Mouse (Mus musculus) cerebellum, adult (tissue): ENCODE data around the gene Flt3.
A peak's percentile ranks its signal among the peaks of the same experiment; 100 is the strongest.

Experiments used
- ATAC-seq: cut with Nextera tagmentation; 2 replicates; pipeline ENCODE4 v1.9.2; 2017; ENCODE audit warnings: mild to moderate bottlenecking, moderate library complexity, mixed read lengths; ENCODE audit not compliant: insufficient number of reproducible peaks, low FRiP score, low TSS enrichment

Flt3 gene

DNA sequence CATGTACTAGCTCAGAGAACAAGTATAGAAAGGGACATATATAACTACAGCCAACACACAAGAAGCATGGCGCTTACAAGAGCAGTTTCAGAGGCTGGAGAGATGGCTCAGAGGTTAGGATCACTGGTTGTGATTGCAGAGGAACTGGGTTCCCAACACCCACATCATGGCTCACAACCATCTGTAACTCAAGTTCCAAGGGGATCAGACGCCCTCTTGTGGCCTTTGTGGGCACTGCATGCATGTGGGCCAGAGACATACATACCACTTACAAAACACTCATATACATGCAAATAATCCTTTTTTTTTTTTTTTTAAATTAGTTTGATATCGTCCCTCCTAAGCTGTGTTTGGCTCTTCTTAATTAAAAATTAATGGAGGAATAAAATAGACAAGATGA lies 42.8 kb downstream of the Flt3 start:
- ATAC-seq: no peak

DNA sequence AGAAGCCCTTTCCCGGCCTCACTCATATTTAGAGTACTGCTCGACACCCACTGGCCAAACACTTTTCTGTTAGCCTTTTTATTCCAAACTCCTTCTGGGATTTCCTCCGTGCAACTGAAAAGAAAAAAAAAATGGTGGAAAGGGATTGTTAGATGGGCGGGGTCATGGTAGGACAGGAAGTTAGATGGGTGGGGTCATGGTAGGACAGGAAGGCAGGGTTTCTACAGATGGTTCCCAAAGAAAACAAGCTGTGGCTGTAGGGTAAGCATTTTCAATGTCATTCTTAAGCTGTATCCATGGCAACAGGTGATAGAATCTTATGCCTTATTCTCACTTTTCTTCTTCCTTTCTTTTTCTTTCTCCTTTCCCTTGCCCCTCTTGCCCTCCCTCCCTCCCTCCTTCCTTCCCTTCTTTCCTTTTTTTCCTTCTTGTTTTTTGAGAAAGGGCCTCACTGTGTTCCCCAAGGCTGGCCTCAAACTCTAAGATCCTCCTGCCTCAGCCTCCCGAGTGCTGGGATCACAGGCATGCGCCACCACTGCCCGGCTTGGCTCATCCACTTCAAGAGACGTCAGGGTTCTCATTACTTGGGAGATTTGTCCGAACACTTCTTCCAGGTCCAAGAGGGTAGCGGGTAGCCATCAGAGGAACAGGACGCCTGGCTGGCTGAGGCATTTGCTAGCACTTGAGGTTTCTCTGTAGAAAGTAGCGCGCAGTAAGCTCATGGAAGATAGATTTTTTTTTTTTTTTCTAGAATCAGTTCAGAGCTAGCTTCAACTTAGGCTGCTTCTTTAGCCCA lies 43.8 kb downstream of the Flt3 start:
- no peak for ATAC-seq

DNA sequence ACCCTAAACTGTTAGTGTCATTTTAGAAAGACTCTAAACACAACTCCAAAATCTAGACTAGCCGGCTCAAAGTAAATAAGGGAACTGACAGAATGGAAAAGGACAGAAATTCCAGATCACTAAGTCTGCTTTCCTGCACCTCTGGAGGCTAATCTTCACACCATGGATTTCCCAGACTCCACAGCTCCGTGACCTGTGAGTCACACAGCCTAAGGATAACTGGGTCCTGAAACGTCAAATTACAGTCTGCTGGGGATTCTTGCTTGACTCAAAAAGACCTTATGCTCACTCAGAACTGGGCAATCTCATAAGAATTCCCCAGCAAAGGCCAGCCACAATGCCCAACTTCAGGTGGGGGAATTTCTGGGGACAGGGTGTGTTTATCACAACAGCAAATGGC lies 44.5 kb downstream of the Flt3 start:
- no peak for ATAC-seq

DNA sequence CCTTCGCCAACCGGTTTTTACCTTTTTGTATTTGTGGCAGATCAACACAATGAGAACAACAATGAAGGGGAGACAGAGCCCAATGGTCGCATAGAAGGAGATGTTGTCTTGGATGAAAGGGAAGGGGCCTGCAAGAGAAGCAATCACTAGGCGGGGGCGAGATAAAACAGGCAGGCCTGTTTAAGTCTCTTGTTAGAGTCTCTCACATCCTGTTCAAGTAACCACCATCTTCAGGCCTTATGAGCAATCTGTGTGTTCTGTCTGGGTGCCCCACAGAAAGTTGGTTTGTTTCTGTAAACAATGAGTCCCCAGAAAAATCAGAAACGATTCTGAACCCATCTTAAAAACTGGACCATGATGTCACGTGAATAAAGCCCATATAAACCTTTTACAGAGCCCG lies 45.3 kb downstream of the Flt3 start:
- ATAC-seq: no peak

DNA sequence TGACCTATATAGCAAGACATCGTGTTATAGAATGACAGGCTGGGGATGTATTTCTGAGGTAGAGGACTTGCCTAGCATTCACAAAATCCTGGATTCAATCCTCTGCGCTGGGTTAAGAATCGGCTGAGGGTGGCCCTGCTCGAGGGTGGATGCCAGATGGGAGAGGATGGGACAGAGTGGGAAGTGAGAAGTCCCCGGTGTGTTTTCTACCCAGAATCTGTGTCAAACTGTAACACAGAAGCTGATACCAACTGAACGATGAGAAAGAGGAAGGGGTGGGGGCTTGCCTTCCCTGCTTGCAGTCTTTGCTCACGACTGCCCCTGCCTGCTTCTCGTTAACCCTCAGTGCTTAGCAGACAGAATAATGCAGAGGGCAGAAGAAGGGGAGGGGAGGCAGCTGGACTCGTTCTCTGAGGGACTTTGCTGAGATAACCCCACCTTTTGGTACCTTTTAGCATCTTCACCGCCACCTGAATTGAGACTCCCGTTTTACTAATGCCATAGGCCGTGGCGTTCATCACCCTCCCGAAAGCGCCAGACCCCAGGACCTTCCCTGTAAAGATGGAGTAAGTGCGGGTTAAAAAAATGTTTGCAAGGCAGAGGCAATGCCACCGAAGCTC lies 46.0 kb downstream of the Flt3 start:
- ATAC-seq: no peak

DNA sequence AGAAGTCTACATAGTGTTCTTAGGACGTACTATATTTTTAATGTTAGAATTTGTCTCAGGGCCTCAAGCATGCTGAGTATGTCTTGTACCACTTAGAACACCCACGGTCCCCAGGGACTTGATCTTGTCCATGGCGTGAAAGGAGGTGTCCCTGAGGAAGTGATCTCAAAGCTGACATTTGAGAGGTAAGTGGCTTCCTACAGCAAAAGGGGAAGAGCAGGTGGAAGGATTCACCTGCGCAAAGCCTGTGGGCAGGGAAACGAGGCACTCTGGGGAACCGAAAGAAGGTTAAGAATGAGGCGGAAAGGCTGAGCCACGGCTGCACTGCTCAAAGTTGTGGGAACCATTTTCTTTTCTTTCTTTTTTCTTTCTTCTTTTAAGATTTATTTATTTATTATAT lies 48.4 kb downstream of the Flt3 start:
- ATAC-seq: no peak

DNA sequence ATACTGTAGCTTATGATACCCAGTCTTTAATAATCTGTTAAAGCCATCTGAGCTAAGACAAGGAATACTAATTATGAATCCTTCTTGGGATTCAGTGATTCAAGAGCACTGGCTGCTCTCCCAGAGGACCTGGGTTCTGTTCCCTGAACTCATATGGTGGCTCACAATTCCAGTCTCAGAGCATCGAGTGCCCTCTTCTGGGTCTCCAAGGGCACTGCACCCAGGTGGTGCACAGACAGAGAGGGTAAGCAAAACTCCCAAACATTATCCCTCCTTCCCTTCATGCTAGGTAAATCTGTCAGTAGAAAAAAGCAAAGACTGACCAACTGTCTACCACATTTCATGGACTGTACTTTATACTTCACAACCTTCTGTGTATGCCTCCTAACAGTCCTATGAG lies 54.3 kb downstream of the Flt3 start:
- ATAC-seq: no peak

DNA sequence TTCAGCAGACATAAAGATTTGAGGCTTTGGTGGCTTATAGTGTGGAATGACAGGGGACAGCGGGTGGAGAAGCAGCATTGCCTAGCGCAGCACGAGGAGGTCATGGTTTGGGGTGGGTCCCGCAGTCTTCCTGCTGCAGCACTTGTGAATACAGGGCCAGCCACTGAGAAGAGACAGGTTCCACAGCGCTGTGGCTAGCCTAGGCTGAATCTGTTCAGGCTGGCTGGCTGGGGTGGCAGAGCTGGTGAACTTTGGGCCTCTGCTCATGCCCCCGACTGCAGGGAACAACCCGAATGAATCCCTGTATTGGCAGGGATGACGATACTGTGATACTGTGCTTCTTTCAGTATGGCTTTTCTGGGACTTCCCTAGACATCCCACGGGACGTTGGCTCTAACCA lies 56.4 kb downstream of the Flt3 start:
- ATAC-seq: no peak

DNA sequence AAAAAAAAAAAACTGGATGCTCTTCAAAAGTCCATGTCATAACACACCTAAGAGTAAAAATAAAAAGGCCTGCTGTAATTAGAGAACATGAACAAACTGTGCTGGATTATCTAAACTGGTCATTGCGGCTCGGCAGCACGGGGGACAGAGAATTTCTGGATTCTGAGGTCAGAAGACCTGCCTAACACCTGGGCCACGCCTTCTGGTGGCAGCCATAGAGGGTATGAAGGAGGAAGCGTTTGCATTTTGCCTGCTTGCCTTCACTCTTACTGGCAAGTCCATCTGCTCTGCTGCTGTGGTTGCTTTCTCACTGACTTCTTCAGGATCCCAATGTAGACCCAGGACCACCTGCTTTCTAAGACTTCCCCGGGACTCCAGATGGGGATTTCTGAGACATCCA lies 57.4 kb downstream of the Flt3 start:
- no peak for ATAC-seq

DNA sequence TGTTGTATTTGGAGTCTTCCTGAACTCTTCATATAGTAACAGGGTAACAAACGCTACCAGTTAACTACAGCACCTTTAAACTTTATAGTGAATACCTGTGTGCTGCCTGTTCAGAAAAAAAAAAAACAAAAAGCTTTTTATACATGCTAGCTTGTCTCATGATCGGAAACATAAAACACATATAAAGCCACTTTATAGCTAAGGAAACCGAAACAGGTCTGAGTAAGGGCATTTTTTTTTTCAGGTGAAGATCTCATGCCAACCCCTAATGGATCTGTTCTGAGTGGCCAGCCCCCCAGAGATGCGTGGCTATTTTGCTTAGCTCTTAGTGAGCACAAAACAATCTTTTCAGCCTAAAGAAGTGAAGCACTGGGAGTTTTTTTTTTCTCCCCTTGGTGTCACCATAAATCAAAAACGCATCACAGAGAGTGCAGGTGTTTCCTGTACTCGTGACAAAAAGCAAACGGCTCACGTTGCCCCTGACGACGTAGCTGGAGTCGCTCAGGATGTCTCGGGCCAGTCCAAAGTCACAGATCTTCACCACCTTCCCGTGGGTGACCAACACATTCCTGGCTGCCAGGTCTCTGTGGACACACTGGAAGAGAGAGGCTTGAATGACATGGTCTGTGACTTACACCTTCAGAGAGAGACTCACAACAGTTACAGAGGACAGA lies 59.4 kb downstream of the Flt3 start:
- no peak for ATAC-seq

DNA sequence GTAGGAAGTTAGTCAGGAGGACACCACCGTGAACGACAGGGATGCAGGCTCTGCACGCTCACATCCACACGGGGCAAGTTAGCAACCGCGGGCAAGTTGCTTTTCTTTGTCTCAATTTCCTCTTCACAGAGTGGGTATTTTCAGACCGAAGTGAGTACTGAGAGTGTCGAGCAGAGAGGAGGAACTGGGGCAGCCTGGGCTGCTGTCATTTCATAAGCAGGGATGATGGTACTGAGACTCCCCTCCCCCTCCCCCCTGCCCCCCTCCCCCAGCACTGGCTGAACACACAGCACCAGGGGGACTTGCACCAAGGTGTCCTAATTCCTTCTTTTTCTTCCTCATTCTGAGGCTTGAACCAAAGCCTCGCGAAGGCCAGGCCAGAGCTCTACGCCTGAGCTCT lies 60.7 kb downstream of the Flt3 start:
- ATAC-seq: no peak

DNA sequence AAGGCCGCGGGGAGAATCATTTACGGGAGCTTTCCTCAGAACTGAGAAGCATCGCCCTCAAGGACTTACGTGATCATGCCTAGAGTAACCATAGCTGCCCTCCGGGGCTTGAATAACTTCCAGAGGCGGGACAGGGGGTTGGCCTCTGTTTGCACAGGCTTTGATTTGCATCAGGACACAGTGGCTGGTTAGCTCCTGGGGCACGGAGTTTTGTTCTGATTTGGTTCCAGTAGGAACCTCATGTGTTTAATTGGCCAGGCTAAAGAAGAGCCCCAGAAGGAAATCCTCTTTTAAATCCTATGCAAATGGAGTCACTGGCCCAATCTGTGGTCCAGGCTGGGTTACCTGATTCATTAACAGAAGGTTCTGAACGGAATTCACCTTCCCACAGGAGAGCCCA lies 61.3 kb downstream of the Flt3 start:
- no peak for ATAC-seq

DNA sequence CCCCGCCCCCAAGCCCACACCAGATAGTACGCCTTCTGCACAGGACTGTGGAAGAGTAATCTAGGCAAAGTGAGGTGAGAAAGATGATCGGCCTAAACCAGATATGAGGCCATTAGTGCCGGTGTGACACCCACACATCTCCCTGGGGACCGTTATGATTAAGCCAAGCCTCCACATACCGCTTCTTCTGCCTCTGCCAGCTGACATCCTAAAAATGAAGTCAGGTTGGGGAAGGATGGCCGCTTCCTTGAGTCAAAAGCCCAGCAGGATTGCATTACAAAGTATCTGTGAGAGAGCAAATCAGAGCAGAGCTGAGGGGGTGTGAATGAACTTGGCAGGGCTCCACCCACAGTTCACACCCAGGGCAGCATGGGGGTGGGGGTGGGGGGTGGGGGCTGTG lies 67.6 kb downstream of the Flt3 start:
- ATAC-seq: no peak

DNA sequence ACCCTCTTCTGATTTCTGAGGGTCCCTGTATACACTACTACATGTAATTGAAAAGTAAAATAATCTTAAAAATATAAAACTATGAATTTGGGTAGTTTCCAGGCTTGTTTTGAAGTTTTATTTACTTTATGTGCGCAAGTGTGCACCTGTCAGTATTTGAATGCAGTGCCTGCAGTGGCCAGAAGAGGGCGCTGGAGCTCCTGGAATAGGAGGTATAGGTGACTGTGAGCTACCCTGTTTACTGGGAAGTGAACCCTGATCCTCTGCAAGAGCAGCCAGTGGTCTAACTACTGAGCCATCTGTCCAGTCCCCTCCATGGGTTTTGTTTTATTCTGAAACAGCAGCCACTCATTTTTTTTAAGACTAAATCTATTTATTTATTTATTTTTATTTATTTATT lies 68.7 kb downstream of the Flt3 start:
- no peak for ATAC-seq

DNA sequence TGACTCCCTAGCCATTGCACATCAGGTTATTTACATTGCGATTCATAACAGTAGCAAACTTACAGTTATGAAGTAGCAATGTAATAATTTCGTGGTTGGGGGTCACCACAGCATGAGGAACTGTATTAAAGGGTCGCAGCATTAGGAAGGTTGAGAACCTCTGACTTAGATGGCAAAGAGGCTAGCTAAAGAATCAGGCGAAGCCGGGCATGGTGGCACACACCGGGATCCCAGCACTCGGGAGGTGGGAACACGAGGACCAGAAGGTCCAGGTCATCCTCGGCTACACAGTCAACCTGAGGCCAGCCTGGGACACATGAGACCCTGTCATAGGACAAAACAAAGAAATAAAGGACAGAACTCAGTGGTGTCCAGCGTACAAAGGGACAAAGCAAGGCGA lies 70.3 kb downstream of the Flt3 start:
- ATAC-seq: no peak

DNA sequence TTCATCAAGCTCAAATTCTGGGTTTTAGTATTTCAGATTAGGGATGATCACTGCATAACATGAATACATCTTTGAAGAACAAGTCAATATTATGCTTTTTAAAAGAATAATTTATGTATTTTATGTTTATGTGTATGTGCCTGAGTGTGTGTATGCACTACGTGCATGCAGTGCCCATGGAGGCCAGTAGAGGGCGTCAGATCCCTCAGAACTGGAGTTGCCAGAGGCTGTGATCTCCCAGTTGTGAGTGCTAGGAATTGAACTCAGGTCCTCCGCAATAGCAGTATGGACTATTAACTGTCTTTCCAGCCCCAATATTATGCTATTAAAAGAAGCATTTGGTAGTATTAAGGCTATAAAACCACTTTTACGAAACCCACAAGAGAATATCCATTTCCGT lies 72.7 kb downstream of the Flt3 start:
- no peak for ATAC-seq

DNA sequence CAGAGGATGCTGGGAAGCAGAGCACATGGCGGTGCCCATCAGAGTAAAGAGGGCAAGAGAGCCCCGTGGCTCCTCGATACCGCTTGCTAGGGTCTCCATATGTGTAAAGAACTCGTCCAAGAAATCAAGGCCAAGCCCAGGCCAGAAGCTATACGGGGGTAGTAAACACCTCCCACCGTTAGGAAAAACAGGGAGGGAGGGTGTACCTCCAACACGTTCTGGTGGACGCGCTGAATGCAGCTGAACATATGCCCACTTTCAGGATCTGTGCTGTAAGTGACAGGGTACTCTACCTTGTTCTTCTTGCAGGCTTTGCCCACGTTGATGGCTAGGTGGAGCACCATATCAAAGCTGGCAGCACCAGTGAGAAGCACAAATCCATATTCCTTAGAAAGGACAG lies 74.4 kb downstream of the Flt3 start:
- ATAC-seq: no peak

DNA sequence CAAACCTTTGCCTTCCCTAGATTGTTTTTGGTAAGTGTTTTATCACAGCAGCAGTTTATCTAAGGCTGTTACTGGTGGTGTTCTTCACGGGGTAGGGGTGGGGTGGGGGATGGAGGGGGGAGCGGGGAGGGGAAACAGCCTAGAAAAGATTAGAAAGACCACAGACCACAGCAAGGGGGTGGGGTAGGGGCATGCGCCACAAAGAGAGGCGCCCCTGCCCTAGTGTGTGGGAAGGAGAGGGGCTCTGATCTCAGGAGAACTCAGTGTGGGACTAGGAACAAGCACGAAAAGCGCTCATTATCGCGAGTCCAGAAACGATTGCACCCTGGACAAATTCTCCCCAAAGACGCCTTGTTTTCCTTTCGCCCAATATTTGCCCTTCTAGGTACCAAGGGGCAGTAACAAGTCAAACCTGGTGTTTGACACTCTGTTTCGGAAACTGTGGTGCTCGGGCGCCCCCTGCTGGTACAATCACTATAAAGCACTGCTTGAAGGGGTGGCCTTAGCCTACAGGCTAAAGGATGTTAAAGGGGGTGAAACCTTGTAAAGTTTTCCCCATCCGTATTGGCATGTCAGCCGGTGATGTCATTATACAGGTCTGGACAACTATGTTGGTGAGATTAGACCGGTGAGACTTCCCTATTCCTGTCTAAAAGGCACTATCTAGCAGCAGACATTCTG lies 76.9 kb downstream of the Flt3 start:
- peak; percentile 10; the same call in 1 of the 2 replicates for ATAC-seq

DNA sequence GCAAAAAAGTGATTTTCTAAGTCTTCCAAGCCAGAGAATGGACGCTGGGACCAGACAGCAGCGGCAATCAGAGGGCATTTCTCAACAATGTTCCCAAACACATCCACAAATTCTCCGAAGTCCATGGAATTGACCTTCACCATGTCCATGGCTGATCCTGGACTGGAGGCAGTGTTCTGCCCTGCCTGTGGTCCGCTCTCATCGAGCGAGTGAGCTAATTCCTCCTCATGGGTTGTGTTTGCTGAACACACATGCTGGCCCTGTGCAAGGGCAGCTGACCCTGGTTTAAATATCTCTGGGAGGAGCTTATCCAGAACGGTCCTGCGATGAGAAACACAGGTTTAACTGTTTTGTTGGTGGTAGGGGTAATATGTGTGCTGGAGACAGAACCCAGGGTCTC lies 78.1 kb downstream of the Flt3 start, which contains the start of gene Urad:
Urad (minus strand) TSS at position 258 of the 400 bp plus-strand sequence.
- ATAC-seq: no peak

DNA sequence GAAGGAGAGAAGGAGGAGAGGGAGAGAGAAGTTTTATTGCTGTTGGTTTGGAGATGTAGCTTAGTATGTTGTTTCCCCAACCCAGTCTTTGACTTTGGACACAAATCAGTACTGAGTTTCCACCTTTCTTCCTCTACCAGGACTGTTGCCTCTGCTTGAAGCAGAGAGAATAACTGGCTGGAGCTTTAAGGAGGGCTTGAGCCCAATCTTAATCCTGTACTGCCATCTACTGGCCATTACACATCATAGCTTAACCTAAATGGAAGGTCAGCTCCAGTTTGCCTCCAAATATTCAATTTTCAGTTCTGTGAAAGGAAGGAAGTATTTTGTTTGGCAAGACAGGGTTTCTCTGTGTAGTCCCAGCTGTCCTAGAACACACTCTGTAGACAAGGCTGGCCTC lies 80.6 kb downstream of the Flt3 start:
- 0 out of 2 replicates have a peak, but pooled peaks have one; percentile 70 for ATAC-seq

DNA sequence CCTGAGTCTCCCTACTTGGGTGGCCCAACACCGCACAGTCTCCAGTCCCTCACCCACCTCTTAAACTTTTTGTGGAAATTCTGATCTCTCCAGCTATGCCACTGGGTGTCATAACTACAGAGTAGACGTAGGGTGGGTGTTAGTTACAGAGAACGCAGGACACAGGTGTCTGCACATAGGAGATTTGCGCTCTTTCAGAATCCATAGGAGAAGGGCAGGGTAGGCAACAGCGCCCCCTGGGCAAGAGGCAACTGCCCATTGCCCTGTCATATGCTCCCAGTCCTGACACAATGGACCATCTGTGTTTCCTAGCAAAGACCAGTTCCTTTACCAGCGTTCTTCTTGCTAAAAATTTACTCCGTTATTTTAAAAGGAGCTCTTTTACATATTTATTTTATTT lies 82.3 kb downstream of the Flt3 start:
- no peak for ATAC-seq
